Mouse (Mus musculus): ENCODE measurements around the gene Cx3cr1. TPM values are rescaled to one million over a fixed set of nuclear protein-coding genes. Genes with fewer than 3 reads are reported as not detected.

Cx3cr1 gene
- polyA plus RNA-seq, 1 experiment from 2014 or later: 7.5 TPM

DNA sequence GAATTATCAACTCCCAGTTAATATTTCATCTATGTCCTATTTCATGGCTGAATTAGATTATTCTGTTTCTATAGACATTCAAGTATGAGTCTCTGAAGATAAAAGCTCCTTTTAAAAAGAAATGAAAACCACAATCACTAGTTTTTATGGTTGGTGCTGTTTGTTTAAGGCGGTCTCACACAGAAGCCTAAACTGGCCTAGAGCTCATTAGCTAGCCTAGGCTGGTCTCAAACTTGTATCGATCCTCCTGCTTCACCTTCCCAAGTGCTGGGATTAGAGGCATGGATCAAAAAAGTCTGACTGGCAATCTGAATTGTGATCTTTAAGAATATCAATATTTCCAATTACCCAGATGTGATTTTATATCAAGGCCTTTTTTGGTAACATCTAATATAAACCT, 2.1 kb downstream of the Cx3cr1 start:
- no peak overlapping the region for H3K9ac ChIP-seq (ENCODE audit: low read length)
- H3K27me3 ChIP-seq (ENCODE audit: control insufficient read depth, insufficient read depth, low read length): no peaks in the 10 kb centered on the region
- H3K9me3 ChIP-seq (ENCODE audit: control insufficient read depth, low read length): no peaks in the 10 kb centered on the region
- H3K27ac ChIP-seq (replicated peaks in 1 of 2; ENCODE audit: control insufficient read depth in 1 of 2, insufficient read depth in 1 of 2, low read depth in 2 of 2, low read length in 2 of 2): no peak overlapping the region
- H3K4me3 ChIP-seq (ENCODE audit: control insufficient read depth in 1 of 2, insufficient read depth in 1 of 2, low read depth in 1 of 2, low read length in 2 of 2): no peak overlapping the region
- H3K4me2 ChIP-seq (ENCODE audit: low read length): no peak overlapping the region
- no peaks in the 10 kb centered on the region for H3K36me3 ChIP-seq (ENCODE audit: control insufficient read depth, insufficient read depth, low read length)
- 92% methylated on average over 2 of the region's 2 CpGs for WGBS
- no peaks in the 10 kb centered on the region for H3K4me1 ChIP-seq (ENCODE audit: control insufficient read depth in 2 of 2, insufficient read depth in 2 of 2, low read length in 2 of 2)
- no peak for ATAC-seq (ENCODE audit: insufficient number of reproducible peaks, insufficient read depth, low FRiP score, low read depth)

DNA sequence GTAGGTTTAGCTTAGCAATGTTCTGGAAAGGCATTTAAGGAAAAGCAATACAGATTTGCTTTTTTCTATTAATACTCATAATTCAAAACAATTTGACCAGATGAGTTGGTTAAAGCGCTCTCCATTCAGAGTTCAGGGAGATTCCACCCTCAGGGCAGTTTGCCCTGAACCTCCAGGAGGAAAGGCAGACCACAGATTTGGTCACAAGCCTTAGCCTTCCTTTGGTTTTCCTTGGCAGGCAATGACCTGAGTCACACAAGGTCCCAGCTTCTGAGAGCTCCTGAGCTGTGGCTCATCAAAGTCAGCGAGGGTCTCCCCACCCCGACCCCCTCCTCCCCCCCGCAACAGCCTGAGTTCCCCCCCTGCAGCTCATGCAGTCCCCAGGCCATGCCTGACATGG, 5.4 kb downstream of the Cx3cr1 start:
- no peaks in the 10 kb centered on the region for H3K9me3 ChIP-seq (ENCODE audit: control insufficient read depth, low read length)
- H3K4me3 ChIP-seq (ENCODE audit: control insufficient read depth in 1 of 2, insufficient read depth in 1 of 2, low read depth in 1 of 2, low read length in 2 of 2): no peak overlapping the region
- no peaks in the 10 kb centered on the region for H3K36me3 ChIP-seq (ENCODE audit: control insufficient read depth, insufficient read depth, low read length)
- 62% methylated on average over 4 of the region's 4 CpGs for WGBS
- no peak overlapping the region for H3K27ac ChIP-seq (replicated peaks in 1 of 2; ENCODE audit: control insufficient read depth in 1 of 2, insufficient read depth in 1 of 2, low read depth in 2 of 2, low read length in 2 of 2)
- no peaks in the 10 kb centered on the region for H3K4me1 ChIP-seq (ENCODE audit: control insufficient read depth in 2 of 2, insufficient read depth in 2 of 2, low read length in 2 of 2)
- H3K27me3 ChIP-seq (ENCODE audit: control insufficient read depth, insufficient read depth, low read length): no peaks in the 10 kb centered on the region
- no peak overlapping the region for H3K4me2 ChIP-seq (ENCODE audit: low read length)
- H3K9ac ChIP-seq (ENCODE audit: low read length): no peak overlapping the region
- ATAC-seq (ENCODE audit: insufficient number of reproducible peaks, insufficient read depth, low FRiP score, low read depth): no peak

DNA sequence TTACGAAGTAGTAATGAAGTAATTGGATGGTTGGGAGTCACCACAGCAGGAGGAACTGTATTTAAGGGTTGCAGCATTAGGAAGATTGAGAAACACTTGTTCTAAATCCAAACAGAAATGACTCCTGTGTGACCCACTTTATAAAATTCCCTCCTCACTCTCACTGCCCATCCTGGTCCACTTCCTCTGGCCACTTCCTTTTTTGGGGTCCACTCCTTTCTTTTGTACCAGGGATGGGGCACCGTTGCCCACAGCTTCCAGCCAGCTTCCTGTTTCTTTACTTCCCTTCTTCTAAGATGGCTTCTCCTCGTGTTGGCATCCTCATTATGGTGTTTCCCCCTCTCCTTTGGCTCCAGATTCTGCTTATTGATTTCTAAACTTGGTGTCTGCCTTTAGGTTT, 10.9 kb downstream of the Cx3cr1 start:
- H3K27ac ChIP-seq (replicated peaks in 1 of 2; ENCODE audit: control insufficient read depth in 1 of 2, insufficient read depth in 1 of 2, low read depth in 2 of 2, low read length in 2 of 2): no peak overlapping the region
- H3K36me3 ChIP-seq (ENCODE audit: control insufficient read depth, insufficient read depth, low read length): no peaks in the 10 kb centered on the region
- H3K4me3 ChIP-seq (ENCODE audit: control insufficient read depth in 1 of 2, insufficient read depth in 1 of 2, low read depth in 1 of 2, low read length in 2 of 2): no peak overlapping the region
- no peak overlapping the region for H3K4me2 ChIP-seq (ENCODE audit: low read length)
- no peaks in the 10 kb centered on the region for H3K9me3 ChIP-seq (ENCODE audit: control insufficient read depth, low read length)
- H3K4me1 ChIP-seq (ENCODE audit: control insufficient read depth in 2 of 2, insufficient read depth in 2 of 2, low read length in 2 of 2): no peaks in the 10 kb centered on the region
- no peaks in the 10 kb centered on the region for H3K27me3 ChIP-seq (ENCODE audit: control insufficient read depth, insufficient read depth, low read length)
- WGBS: 67% methylated on average over 3 of the region's 3 CpGs
- no peak overlapping the region for H3K9ac ChIP-seq (ENCODE audit: low read length)
- no peak for ATAC-seq (ENCODE audit: insufficient number of reproducible peaks, insufficient read depth, low FRiP score, low read depth)

DNA sequence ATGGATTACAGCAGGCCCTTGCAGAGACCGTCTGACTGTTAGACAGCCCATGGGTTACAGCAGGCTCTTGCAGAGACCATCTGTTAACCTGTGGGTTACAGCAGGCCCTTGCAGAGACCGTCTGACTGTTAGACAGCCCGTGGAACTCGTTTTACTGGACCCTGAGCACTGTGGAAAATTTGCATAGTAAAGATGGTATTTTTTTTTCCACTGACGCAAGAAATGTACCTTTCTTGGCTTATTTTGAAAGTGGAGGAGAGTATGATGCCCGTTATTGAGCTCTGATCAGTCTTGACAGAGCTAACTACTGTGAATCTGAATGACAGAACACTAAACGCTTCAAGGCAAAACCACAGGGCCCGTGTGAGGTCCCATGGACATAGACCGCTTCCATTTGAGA, 13.5 kb downstream of the Cx3cr1 start:
- 76% methylated on average over 9 of the region's 9 CpGs for WGBS
- no peak for ATAC-seq (ENCODE audit: insufficient number of reproducible peaks, insufficient read depth, low FRiP score, low read depth)
- no peak overlapping the region for H3K27ac ChIP-seq (replicated peaks in 1 of 2; ENCODE audit: control insufficient read depth in 1 of 2, insufficient read depth in 1 of 2, low read depth in 2 of 2, low read length in 2 of 2)
- no peaks in the 10 kb centered on the region for H3K9me3 ChIP-seq (ENCODE audit: control insufficient read depth, low read length)
- no peaks in the 10 kb centered on the region for H3K4me1 ChIP-seq (ENCODE audit: control insufficient read depth in 2 of 2, insufficient read depth in 2 of 2, low read length in 2 of 2)
- no peak overlapping the region for H3K9ac ChIP-seq (ENCODE audit: low read length)
- H3K4me3 ChIP-seq (ENCODE audit: control insufficient read depth in 1 of 2, insufficient read depth in 1 of 2, low read depth in 1 of 2, low read length in 2 of 2): no peak overlapping the region
- H3K36me3 ChIP-seq (ENCODE audit: control insufficient read depth, insufficient read depth, low read length): no peaks in the 10 kb centered on the region
- H3K4me2 ChIP-seq (ENCODE audit: low read length): no peak overlapping the region
- no peaks in the 10 kb centered on the region for H3K27me3 ChIP-seq (ENCODE audit: control insufficient read depth, insufficient read depth, low read length)

DNA sequence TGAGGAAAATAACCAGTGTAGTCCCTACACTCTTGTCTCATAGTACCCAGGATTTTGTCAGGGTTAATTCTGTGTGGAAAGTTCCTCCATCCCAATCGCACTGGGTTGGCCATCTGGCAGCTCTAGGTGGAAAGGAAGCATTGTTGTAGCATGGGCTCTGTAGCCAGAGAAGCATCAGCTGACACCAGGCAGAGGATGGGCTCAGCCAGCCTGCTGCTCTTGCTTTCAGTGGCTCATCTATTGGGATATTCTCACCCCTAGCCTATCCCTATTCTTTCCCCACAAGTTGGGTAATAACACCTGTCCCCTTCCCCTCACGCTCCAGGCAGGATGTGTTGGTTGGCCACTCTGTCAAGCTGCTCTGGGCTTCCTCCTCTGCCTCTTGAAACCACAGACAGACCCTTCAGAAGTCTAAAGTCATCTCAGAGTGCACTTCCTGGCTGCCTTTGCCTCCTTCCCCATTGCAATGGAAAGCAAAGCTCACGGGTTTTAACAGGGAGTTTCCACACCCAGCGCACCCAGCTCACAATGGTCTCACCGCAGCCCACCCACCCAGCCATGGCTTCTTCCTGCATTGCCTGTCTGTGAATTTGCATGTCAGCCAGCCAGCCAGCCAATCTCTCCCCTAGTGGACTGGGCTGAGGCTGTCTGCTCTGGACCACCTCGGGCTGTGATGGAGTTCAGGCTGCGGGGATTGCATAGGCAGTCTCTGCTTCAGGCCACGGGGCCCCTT, 15.0 kb downstream of the Cx3cr1 start:
- no peak overlapping the region for H3K9ac ChIP-seq (ENCODE audit: low read length)
- no peaks in the 10 kb centered on the region for H3K27me3 ChIP-seq (ENCODE audit: control insufficient read depth, insufficient read depth, low read length)
- H3K27ac ChIP-seq (replicated peaks in 1 of 2; ENCODE audit: control insufficient read depth in 1 of 2, insufficient read depth in 1 of 2, low read depth in 2 of 2, low read length in 2 of 2): no peak overlapping the region
- H3K4me3 ChIP-seq (ENCODE audit: control insufficient read depth in 1 of 2, insufficient read depth in 1 of 2, low read depth in 1 of 2, low read length in 2 of 2): no peak overlapping the region
- H3K9me3 ChIP-seq (ENCODE audit: control insufficient read depth, low read length): no peaks in the 10 kb centered on the region
- no peaks in the 10 kb centered on the region for H3K4me1 ChIP-seq (ENCODE audit: control insufficient read depth in 2 of 2, insufficient read depth in 2 of 2, low read length in 2 of 2)
- 51% methylated on average over 8 of the region's 8 CpGs for WGBS
- no peak overlapping the region for H3K4me2 ChIP-seq (ENCODE audit: low read length)
- no peak for ATAC-seq (ENCODE audit: insufficient number of reproducible peaks, insufficient read depth, low FRiP score, low read depth)
- H3K36me3 ChIP-seq (ENCODE audit: control insufficient read depth, insufficient read depth, low read length): no peaks in the 10 kb centered on the region

DNA sequence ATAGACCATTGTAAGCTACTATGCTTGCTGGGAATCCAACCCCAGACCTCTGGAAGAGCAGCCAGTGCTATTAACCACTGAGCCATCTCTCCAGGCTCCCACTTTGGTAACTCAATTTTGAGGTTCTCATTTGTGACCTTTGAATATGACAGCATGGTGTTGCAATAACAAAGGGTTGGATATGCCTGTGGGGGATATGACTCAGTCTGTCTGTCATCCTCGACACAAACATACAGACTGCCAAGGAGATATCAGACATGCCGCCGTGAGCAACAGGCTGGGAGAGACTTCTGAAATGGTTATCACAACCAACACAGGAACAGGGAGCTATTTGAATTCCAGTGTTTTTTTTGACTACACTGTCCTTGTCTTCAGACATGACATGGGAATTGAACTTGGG, 20.3 kb downstream of the Cx3cr1 start:
- H3K9ac ChIP-seq (ENCODE audit: low read length): no peak overlapping the region
- H3K9me3 ChIP-seq (ENCODE audit: control insufficient read depth, low read length): no peaks in the 10 kb centered on the region
- H3K27me3 ChIP-seq (ENCODE audit: control insufficient read depth, insufficient read depth, low read length): no peaks in the 10 kb centered on the region
- no peaks in the 10 kb centered on the region; a peak in 1 of 4 replicates for H3K4me1 ChIP-seq (ENCODE audit: control insufficient read depth in 2 of 2, insufficient read depth in 2 of 2, low read length in 2 of 2)
- H3K4me3 ChIP-seq (ENCODE audit: control insufficient read depth in 1 of 2, insufficient read depth in 1 of 2, low read depth in 1 of 2, low read length in 2 of 2): no peak overlapping the region
- ATAC-seq (ENCODE audit: insufficient number of reproducible peaks, insufficient read depth, low FRiP score, low read depth): no peak
- no peak overlapping the region for H3K4me2 ChIP-seq (ENCODE audit: low read length)
- H3K36me3 ChIP-seq (ENCODE audit: control insufficient read depth, insufficient read depth, low read length): no peaks in the 10 kb centered on the region
- WGBS: 5% methylated on average over 3 of the region's 3 CpGs
- no peak overlapping the region for H3K27ac ChIP-seq (replicated peaks in 1 of 2; ENCODE audit: control insufficient read depth in 1 of 2, insufficient read depth in 1 of 2, low read depth in 2 of 2, low read length in 2 of 2)

DNA sequence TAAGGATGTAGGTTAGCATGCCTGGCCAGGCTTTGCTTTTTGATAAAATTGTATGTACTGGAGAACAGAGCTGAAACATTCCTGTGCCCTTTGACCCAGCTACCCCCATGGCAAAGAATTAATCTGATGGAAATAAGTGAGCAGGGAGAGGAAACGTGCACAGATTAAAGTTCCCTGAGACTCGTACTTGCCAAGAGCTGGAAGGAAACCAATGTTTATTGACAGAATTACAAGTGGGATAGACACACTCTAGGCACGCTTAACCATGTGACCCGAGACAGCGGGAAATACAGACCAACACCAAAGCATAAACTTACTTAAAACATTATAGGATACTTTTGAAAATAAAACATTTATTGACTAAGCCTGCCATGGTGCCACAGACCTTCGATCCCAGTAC, 21.2 kb downstream of the Cx3cr1 start:
- H3K4me3 ChIP-seq (ENCODE audit: control insufficient read depth in 1 of 2, insufficient read depth in 1 of 2, low read depth in 1 of 2, low read length in 2 of 2): no peak overlapping the region
- WGBS: 61% methylated on average over 6 of the region's 6 CpGs
- no peaks in the 10 kb centered on the region for H3K36me3 ChIP-seq (ENCODE audit: control insufficient read depth, insufficient read depth, low read length)
- no peak overlapping the region for H3K27ac ChIP-seq (replicated peaks in 1 of 2; ENCODE audit: control insufficient read depth in 1 of 2, insufficient read depth in 1 of 2, low read depth in 2 of 2, low read length in 2 of 2)
- no peak overlapping the region for H3K4me2 ChIP-seq (ENCODE audit: low read length)
- H3K4me1 ChIP-seq (ENCODE audit: control insufficient read depth in 2 of 2, insufficient read depth in 2 of 2, low read length in 2 of 2): no peaks in the 10 kb centered on the region; a peak in 1 of 4 replicates
- no peaks in the 10 kb centered on the region for H3K27me3 ChIP-seq (ENCODE audit: control insufficient read depth, insufficient read depth, low read length)
- H3K9ac ChIP-seq (ENCODE audit: low read length): no peak overlapping the region
- ATAC-seq (ENCODE audit: insufficient number of reproducible peaks, insufficient read depth, low FRiP score, low read depth): no peak
- no peaks in the 10 kb centered on the region for H3K9me3 ChIP-seq (ENCODE audit: control insufficient read depth, low read length)

DNA sequence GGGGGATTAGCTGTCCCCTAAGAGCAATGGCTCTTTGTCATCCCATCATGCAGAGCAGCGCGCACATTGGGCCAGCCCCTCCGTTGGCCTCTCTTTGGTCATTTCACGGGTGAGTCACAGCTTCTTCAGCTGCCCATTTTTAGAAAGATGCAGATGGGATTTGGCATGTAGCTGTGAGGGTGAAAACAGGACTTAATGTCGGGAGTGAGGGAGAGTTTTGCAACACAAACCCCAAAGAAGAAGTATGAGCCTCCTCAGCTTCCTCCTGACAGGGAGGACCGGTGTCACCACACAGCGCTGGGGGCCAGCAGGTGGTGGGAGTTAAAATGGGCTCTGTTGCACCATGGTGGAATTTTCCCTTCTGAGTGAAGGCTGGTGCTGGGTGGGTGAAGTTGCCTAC, 26.6 kb downstream of the Cx3cr1 start:
- Histone ChIP-seq H3K9ac (ENCODE audit: low read length) (no peak overlapping the region), H3K4me1 (ENCODE audit: control insufficient read depth in 2 of 2, insufficient read depth in 2 of 2, low read length in 2 of 2) (no peaks in the 10 kb centered on the region; a peak in 1 of 4 replicates), H3K9me3 (ENCODE audit: control insufficient read depth, low read length) (0 out of 2 replicates have a peak, but pooled peaks cover 4% of the 10 kb centered on the region), H3K27me3 (ENCODE audit: control insufficient read depth, insufficient read depth, low read length) (no peaks in the 10 kb centered on the region), H3K27ac (replicated peaks in 1 of 2; ENCODE audit: control insufficient read depth in 1 of 2, insufficient read depth in 1 of 2, low read depth in 2 of 2, low read length in 2 of 2) (no peak overlapping the region), H3K36me3 (ENCODE audit: control insufficient read depth, insufficient read depth, low read length) (no peaks in the 10 kb centered on the region), H3K4me3 (ENCODE audit: control insufficient read depth in 1 of 2, insufficient read depth in 1 of 2, low read depth in 1 of 2, low read length in 2 of 2) (no peak overlapping the region), H3K4me2 (ENCODE audit: low read length) (no peak overlapping the region)
- no peak for ATAC-seq (ENCODE audit: insufficient number of reproducible peaks, insufficient read depth, low FRiP score, low read depth)
- WGBS: 76% methylated on average over 7 of the region's 7 CpGs
